Mouse (Mus musculus) kidney, postnatal 0 days (tissue): ENCODE measurements around the gene Rgn. TPM values are rescaled to one million over a fixed set of nuclear protein-coding genes. Genes with fewer than 3 reads are reported as not detected.
A peak's percentile ranks its signal among the peaks of the same experiment; 100 is the strongest.

Experiments
- ATAC-seq: fragments of 200-750 bp; cut with Nextera tagmentation; replicated peaks from 2 replicates; pipeline ENCODE4 v1.8.0; 2017; ENCODE audit warnings: low read depth, moderate number of reproducible peaks, moderate TSS enrichment, moderate library complexity; ENCODE audit not compliant: low FRiP score
- DNase-seq: peaks from one replicate; pipeline ENCODE4 v3.0.0-alpha.2; 2016; ENCODE audit warnings: low spot score
- H3K27ac ChIP-seq: fragments of 300-500 bp; sonication (generic); 2 replicates; pipeline ENCODE4 v1.5.1; 2014; ENCODE audit warnings: mild to moderate bottlenecking
- H3K27me3 ChIP-seq: fragments of 300-500 bp; sonication (generic); 2 replicates; pipeline ENCODE4 v1.6.1; 2014; ENCODE audit warnings: low read length, mixed read lengths; ENCODE audit not compliant: insufficient read depth
- H3K36me3 ChIP-seq: fragments of 300-500 bp; sonication (generic); 2 replicates; pipeline ENCODE4 v1.6.1; 2014; ENCODE audit warnings: low read length, mixed read lengths; ENCODE audit not compliant: insufficient read depth
- H3K4me1 ChIP-seq: fragments of 300-500 bp; sonication (generic); replicated peaks from 2 replicates; pipeline ENCODE4 v1.6.1; 2014; ENCODE audit warnings: antibody characterized with exemption, low read length, mixed read lengths; ENCODE audit not compliant: insufficient read depth
- H3K4me2 ChIP-seq: fragments of 300-500 bp; sonication (generic); 2 replicates; pipeline ENCODE4 v1.6.1; 2014; ENCODE audit warnings: mild to moderate bottlenecking, low read length, moderate library complexity, mixed read lengths
- H3K4me3 ChIP-seq: fragments of 300-500 bp; sonication (generic); replicated peaks from 2 replicates; pipeline ENCODE4 v1.5.1; 2014; ENCODE audit warnings: low read depth, low read length
- H3K9ac ChIP-seq: fragments of 300-500 bp; sonication (generic); 2 replicates; pipeline ENCODE4 v1.6.1; 2014; ENCODE audit warnings: low read depth, low read length
- H3K9me3 ChIP-seq: fragments of 300-500 bp; sonication (generic); replicated peaks from 2 replicates; pipeline ENCODE4 v1.6.1; 2016; ENCODE audit warnings: low read length, inconsistent platforms, mixed read lengths
- CTCF ChIP-seq: IDR thresholded peaks from 2 replicates; pipeline ENCODE4 v1.5.1; 2016; ENCODE audit warnings: antibody characterized with exemption, low read depth, mild to moderate bottlenecking, moderate library complexity
- WGBS: fragments of 180-500 bp; shearing (Covaris S2); extraction: QIAGEN DNeasy Blood & Tissue Kit; methylation state at CpG from one replicate; pipeline ENCODE4 v1.1.7; 2014; 5-methylcytosine and 5-hydroxymethylcytosine counted together
- polyA plus RNA-seq: library from polyadenylated mRNA; unstranded; fragments of >200 nt; fragmentation: Nextera tagmentation; extraction: Ambion mirVana; gene quantifications from 2 replicates; pipeline ENCODE4 v1.2.1, GENCODE M21; 2015

The Rgn gene
- polyA plus RNA-seq, 1 experiment from 2014 or later: 16.8 TPM

DNA sequence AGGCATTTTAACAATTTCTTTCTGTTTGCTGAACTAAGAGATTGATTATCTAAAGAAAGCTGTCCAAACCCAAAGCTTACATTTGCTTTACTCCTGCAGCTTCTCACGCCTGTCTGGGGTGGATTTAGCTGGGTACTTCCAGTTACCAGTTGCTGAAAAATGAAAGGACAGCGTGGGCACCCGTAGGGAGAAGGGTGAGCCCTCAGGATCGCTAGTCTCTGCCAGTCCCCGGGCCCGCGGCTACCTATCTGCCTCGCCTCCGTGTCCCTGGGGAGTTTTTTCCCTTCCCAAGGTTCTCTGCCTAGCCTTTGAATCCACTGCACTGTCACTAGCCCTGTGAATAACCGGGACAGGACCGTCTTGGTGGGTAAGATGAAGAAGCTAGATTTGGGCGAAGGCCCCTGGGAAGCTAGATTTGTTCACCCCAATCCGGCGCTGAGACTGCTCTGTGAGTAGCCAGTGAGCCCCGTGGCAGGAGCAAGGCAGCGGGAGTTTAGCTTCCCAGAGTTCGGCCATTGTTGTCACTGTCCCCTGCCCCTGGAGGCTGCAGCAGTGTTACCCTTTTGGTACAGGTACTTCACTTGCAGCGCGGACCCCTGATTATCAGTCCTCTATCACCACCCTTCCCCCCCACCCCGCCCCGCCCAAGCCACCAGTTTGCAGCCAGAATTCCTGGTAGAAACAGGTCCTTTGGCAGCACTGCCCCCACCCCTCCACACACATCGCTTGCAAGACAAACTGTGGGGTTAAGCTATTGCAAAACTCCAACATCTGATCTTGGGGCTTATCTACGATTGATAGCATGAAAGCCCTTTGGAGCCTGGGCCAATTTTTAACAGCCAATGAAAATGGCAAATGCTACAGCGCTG lies 1.3 kb upstream of the Rgn start:
- Histone ChIP-seq H3K9ac (peak overlapping the region; percentile 44), H3K36me3 (no peaks in the 10 kb centered on the region), H3K4me3 (peak overlapping the region; percentile 28), H3K9me3 (no peaks in the 10 kb centered on the region), H3K4me2 (peak overlapping the region; percentile 58), H3K27me3 (no peaks in the 10 kb centered on the region), H3K27ac (peak overlapping the region; percentile 37; the same call in 1 of the 2 replicates), H3K4me1 (no peaks in the 10 kb centered on the region)
- DNase-seq (peak; percentile 19), ATAC-seq (peak; percentile 33; the same call in 1 of the 2 replicates)
- WGBS: 32% methylated on average over 24 of the region's 24 CpGs
- TF ChIP-seq CTCF: no peak

DNA sequence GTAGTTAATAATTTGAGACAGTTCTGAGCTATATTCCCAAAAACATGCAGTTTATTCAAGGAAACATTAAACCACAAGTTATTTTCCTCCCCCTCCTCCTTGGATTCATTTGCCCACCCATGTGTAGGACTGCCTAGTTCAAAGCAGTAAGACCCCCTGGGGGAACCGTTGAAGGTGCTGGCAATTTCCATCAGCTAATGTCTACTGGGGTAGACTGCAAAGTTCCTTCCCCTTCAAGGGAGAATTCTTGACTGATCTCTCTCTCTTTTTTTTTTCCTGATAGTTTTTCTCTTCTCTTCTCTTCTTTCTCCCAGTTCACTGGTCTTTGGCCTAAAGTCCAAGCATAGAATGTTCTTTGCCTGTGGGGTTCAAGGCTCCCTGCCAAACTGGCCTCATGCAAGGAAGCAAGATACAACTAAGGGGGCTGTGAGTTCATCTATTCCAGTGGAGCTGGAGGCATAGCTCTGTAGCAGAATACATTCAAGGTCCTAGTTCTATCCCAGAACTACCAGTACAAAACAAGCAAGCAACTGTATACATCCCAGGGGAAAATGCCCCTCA lies 627 bp upstream of the Rgn start:
- Histone ChIP-seq H3K4me2 (peak overlapping the region; percentile 58; the same call in 1 of the 2 replicates), H3K4me3 (no peak overlapping the region), H3K9me3 (no peaks in the 10 kb centered on the region), H3K27me3 (no peaks in the 10 kb centered on the region), H3K4me1 (no peaks in the 10 kb centered on the region), H3K9ac (no peak overlapping the region), H3K36me3 (no peaks in the 10 kb centered on the region), H3K27ac (no peak overlapping the region)
- WGBS: 33% methylated on average over 1 of the region's 1 CpGs
- ATAC-seq: no peak
- no peak for TF ChIP-seq CTCF
- peak; percentile 0 for DNase-seq

DNA sequence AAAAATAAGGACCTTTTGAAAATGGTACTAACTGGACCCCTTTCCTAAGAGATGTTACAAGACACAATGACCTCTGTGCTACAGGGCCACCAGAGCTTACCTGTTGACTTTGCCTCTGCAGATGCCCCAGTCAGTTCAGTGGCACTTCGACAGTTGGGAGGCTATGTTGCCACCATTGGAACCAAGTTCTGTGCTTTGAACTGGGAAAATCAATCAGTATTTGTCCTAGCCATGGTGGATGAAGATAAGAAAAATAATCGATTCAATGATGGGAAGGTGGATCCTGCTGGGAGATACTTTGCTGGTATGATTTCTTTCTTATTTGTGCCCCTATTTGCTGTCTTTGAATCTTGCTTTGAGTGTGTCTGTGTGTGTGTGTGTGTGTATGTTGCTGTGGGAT lies 2.6 kb downstream of the Rgn start:
- Histone ChIP-seq H3K36me3 (no peaks in the 10 kb centered on the region), H3K27me3 (no peaks in the 10 kb centered on the region), H3K27ac (no peak overlapping the region), H3K4me2 (no peak overlapping the region), H3K4me1 (no peaks in the 10 kb centered on the region), H3K9ac (no peak overlapping the region), H3K9me3 (no peaks in the 10 kb centered on the region), H3K4me3 (no peak overlapping the region)
- WGBS: 84% methylated on average over 2 of the region's 2 CpGs
- TF ChIP-seq CTCF: no peak
- no peak for ATAC-seq
- DNase-seq: no peak

DNA sequence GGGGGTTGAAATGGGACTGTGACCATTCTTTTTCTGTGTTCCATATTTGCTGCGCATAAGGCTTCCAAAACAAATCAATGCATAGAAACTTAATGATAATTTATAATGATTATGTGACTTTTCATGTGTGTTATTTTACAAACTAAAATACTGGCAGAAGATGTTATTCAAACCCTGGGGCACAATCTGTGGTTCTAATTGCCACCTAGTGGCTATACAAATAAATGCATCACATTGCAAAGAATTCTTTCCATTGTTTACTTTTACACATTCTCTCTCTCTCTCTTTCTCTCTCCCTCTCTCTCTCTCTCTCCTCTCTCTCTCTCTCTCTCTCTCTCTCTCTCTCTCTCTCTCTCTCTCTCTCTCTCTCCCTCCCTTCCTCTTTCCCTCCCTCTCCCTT lies 12.3 kb downstream of the Rgn start:
- Histone ChIP-seq H3K4me3 (no peak overlapping the region), H3K27ac (no peak overlapping the region), H3K9me3 (no peaks in the 10 kb centered on the region), H3K9ac (no peak overlapping the region), H3K27me3 (no peaks in the 10 kb centered on the region), H3K4me1 (no peaks in the 10 kb centered on the region), H3K4me2 (no peak overlapping the region), H3K36me3 (no peaks in the 10 kb centered on the region)
- no peak for ATAC-seq
- 42% methylated on average over 1 of the region's 1 CpGs for WGBS
- peak; percentile 67 for TF ChIP-seq CTCF
- peak; percentile 42 for DNase-seq

DNA sequence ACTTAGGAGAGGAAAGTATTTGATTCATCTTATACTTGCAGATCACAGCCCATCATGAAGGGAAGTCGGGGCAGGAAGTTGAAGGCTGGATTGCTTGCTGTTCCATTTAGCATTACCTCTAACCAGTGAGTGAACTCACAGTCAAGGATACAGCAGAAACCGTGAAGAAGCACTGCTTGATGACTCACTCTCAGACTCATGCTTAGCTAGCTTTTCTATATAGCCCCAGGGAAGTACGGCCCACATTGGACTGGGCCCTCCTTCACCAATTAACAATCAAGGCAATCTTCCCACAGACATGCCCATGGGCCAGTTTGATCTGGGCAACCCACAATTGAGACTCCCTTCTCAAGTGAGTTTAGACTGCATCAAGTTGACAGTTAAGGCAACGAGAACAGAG lies 14.4 kb downstream of the Rgn start:
- WGBS: 68% methylated on average over 4 of the region's 4 CpGs
- Histone ChIP-seq H3K4me1 (no peaks in the 10 kb centered on the region), H3K9ac (no peak overlapping the region), H3K9me3 (no peaks in the 10 kb centered on the region), H3K27me3 (no peaks in the 10 kb centered on the region), H3K27ac (no peak overlapping the region), H3K36me3 (no peaks in the 10 kb centered on the region), H3K4me2 (no peak overlapping the region), H3K4me3 (no peak overlapping the region)
- no peak for TF ChIP-seq CTCF
- ATAC-seq (no peak), DNase-seq (no peak)

DNA sequence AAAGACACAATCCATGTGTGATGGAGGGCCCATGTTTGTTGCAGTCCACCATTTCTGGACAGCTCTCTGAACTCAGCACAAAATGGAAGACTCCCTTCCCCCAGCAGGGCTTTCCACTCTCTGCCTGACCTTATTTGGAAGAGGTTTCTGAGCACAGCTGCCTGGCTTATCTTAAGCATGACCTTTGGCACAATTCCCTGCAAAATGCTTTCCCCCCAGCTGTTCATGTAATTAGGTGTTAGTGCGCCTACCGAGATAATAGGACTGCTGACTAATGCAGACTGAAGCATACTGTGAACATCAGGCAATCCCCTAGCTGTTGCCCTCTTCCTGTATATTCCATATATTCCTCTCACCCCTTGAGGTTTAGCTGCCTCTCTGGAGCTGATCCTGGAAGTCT lies 21.4 kb downstream of the Rgn start:
- Histone ChIP-seq H3K27me3 (no peaks in the 10 kb centered on the region), H3K4me2 (no peak overlapping the region), H3K9me3 (no peaks in the 10 kb centered on the region), H3K9ac (no peak overlapping the region), H3K4me3 (no peak overlapping the region), H3K4me1 (no peaks in the 10 kb centered on the region), H3K36me3 (no peaks in the 10 kb centered on the region), H3K27ac (no peak overlapping the region)
- TF ChIP-seq CTCF: no peak
- ATAC-seq: no peak
- DNase-seq: peak; percentile 0
- 47% methylated on average over 2 of the region's 2 CpGs for WGBS
